Mouse (Mus musculus): ENCODE results near the gene Wdr5b. TPM values are rescaled to one million over a fixed set of nuclear protein-coding genes. Genes with fewer than 3 reads are reported as not detected.
"Not testable (repeated sequence)": the region's sequence is repeated elsewhere in the genome, so short reads cannot be mapped to it uniquely, and the experiment has no call there.

Wdr5b gene
- polyA plus RNA-seq, 1 experiment from 2014 or later: 16.9 TPM

GRCm38 (mm10) chr16:36043964-36044363 lies 3.0 kb downstream of the Wdr5b start:
- Histone ChIP-seq H3K27me3 (ENCODE audit: control insufficient read depth, insufficient read depth, low read length) (no peaks in the 10 kb centered on the region), H3K27ac (replicated peaks; ENCODE audit: low read depth, low read length) (no peak overlapping the region), H3K9me3 (ENCODE audit: control insufficient read depth, low read length) (no peaks in the 10 kb centered on the region), H3K36me3 (ENCODE audit: control insufficient read depth, insufficient read depth, low read length) (peaks cover 51% of the 10 kb centered on the region), H3K4me1 (ENCODE audit: control insufficient read depth, insufficient read depth, low read length) (peaks cover 19% of the 10 kb centered on the region), H3K4me3 (replicated peaks; ENCODE audit: low read depth, low read length) (no peak overlapping the region), H3K4me2 (ENCODE audit: low read length) (no peak overlapping the region), H3K9ac (replicated peaks; ENCODE audit: low read length) (no peak overlapping the region; the same call in 1 of the 2 replicates)
- DNase-seq (no peak), ATAC-seq (ENCODE audit: low FRiP score, low TSS enrichment) (no peak)
- 90% methylated on average over 4 of the region's 4 CpGs for WGBS

- no peak overlapping the region for H3K9ac ChIP-seq (replicated peaks; ENCODE audit: low read length)
- no peak overlapping the region for H3K4me2 ChIP-seq (ENCODE audit: low read length)
- DNase-seq (no peak), ATAC-seq (ENCODE audit: low FRiP score, low TSS enrichment) (no peak)
- no peaks in the 10 kb centered on the region for H3K27me3 ChIP-seq (ENCODE audit: control insufficient read depth, insufficient read depth, low read length)
- H3K4me3 ChIP-seq (replicated peaks; ENCODE audit: low read depth, low read length): no peak overlapping the region
- H3K4me1 ChIP-seq (ENCODE audit: control insufficient read depth, insufficient read depth, low read length): peaks cover 2% of the 10 kb centered on the region
- peaks cover 76% of the 10 kb centered on the region for H3K36me3 ChIP-seq (ENCODE audit: control insufficient read depth, insufficient read depth, low read length)
- 90% methylated on average over 4 of the region's 4 CpGs for WGBS
- H3K9me3 ChIP-seq (ENCODE audit: control insufficient read depth, low read length): no peaks in the 10 kb centered on the region
- H3K27ac ChIP-seq (replicated peaks; ENCODE audit: low read depth, low read length): no peak overlapping the region
Measured at GRCm38 (mm10) chr16:36047538-36047937, 6.5 kb downstream of the Wdr5b start.

GRCm38 (mm10) chr16:36051491-36051890 lies 10.5 kb downstream of the Wdr5b start:
- no peak for ATAC-seq (ENCODE audit: low FRiP score, low TSS enrichment)
- Histone ChIP-seq H3K4me2 (ENCODE audit: low read length) (no peak overlapping the region), H3K4me3 (replicated peaks; ENCODE audit: low read depth, low read length) (no peak overlapping the region), H3K9ac (replicated peaks; ENCODE audit: low read length) (no peak overlapping the region), H3K4me1 (ENCODE audit: control insufficient read depth, insufficient read depth, low read length) (no peaks in the 10 kb centered on the region), H3K27ac (replicated peaks; ENCODE audit: low read depth, low read length) (no peak overlapping the region), H3K36me3 (ENCODE audit: control insufficient read depth, insufficient read depth, low read length) (peaks cover 47% of the 10 kb centered on the region), H3K9me3 (ENCODE audit: control insufficient read depth, low read length) (no peaks in the 10 kb centered on the region), H3K27me3 (ENCODE audit: control insufficient read depth, insufficient read depth, low read length) (no peaks in the 10 kb centered on the region)
- WGBS: 96% methylated on average over 6 of the region's 6 CpGs
- DNase-seq: no peak

GRCm38 (mm10) chr16:36053524-36054275 lies 12.7 kb downstream of the Wdr5b start:
- Histone ChIP-seq H3K4me1 (ENCODE audit: control insufficient read depth, insufficient read depth, low read length) (no peaks in the 10 kb centered on the region), H3K9ac (replicated peaks; ENCODE audit: low read length) (no peak overlapping the region), H3K27me3 (ENCODE audit: control insufficient read depth, insufficient read depth, low read length) (no peaks in the 10 kb centered on the region), H3K27ac (replicated peaks; ENCODE audit: low read depth, low read length) (no peak overlapping the region), H3K4me2 (ENCODE audit: low read length) (no peak overlapping the region), H3K4me3 (replicated peaks; ENCODE audit: low read depth, low read length) (no peak overlapping the region), H3K36me3 (ENCODE audit: control insufficient read depth, insufficient read depth, low read length) (peaks cover 28% of the 10 kb centered on the region), H3K9me3 (ENCODE audit: control insufficient read depth, low read length) (no peaks in the 10 kb centered on the region)
- ATAC-seq (ENCODE audit: low FRiP score, low TSS enrichment): no peak
- 90% methylated on average over 6 of the region's 6 CpGs for WGBS
- no peak for DNase-seq

GRCm38 (mm10) chr16:36054920-36055319 lies 13.9 kb downstream of the Wdr5b start:
- DNase-seq: no peak
- H3K27ac ChIP-seq (replicated peaks; ENCODE audit: low read depth, low read length): no peak overlapping the region
- ATAC-seq (ENCODE audit: low FRiP score, low TSS enrichment): no peak
- WGBS: 97% methylated on average over 8 of the region's 8 CpGs
- H3K36me3 ChIP-seq (ENCODE audit: control insufficient read depth, insufficient read depth, low read length): peaks cover 16% of the 10 kb centered on the region
- H3K27me3 ChIP-seq (ENCODE audit: control insufficient read depth, insufficient read depth, low read length): no peaks in the 10 kb centered on the region
- no peak overlapping the region for H3K4me2 ChIP-seq (ENCODE audit: low read length)
- no peaks in the 10 kb centered on the region for H3K9me3 ChIP-seq (ENCODE audit: control insufficient read depth, low read length)
- no peak overlapping the region for H3K9ac ChIP-seq (replicated peaks; ENCODE audit: low read length)
- no peak overlapping the region for H3K4me3 ChIP-seq (replicated peaks; ENCODE audit: low read depth, low read length)
- H3K4me1 ChIP-seq (ENCODE audit: control insufficient read depth, insufficient read depth, low read length): no peaks in the 10 kb centered on the region

- no peaks in the 10 kb centered on the region for H3K4me1 ChIP-seq (ENCODE audit: control insufficient read depth, insufficient read depth, low read length)
- no peaks in the 10 kb centered on the region for H3K27me3 ChIP-seq (ENCODE audit: control insufficient read depth, insufficient read depth, low read length)
- H3K4me2 ChIP-seq (ENCODE audit: low read length): no peak overlapping the region
- H3K4me3 ChIP-seq (replicated peaks; ENCODE audit: low read depth, low read length): no peak overlapping the region
- H3K9me3 ChIP-seq (ENCODE audit: control insufficient read depth, low read length): no peaks in the 10 kb centered on the region
- 91% methylated on average over 11 of the region's 11 CpGs for WGBS
- no peak for ATAC-seq (ENCODE audit: low FRiP score, low TSS enrichment)
- no peak overlapping the region for H3K9ac ChIP-seq (replicated peaks; ENCODE audit: low read length)
- DNase-seq: no peak
- H3K36me3 ChIP-seq (ENCODE audit: control insufficient read depth, insufficient read depth, low read length): peaks cover 6% of the 10 kb centered on the region
- H3K27ac ChIP-seq (replicated peaks; ENCODE audit: low read depth, low read length): no peak overlapping the region
Measured at GRCm38 (mm10) chr16:36056416-36056815, 15.4 kb downstream of the Wdr5b start.

GRCm38 (mm10) chr16:36057933-36058475 lies 17.0 kb downstream of the Wdr5b start:
- Histone ChIP-seq H3K27ac (replicated peaks; ENCODE audit: low read depth, low read length) (no peak overlapping the region), H3K4me3 (replicated peaks; ENCODE audit: low read depth, low read length) (no peak overlapping the region), H3K9me3 (ENCODE audit: control insufficient read depth, low read length) (no peaks in the 10 kb centered on the region), H3K4me2 (ENCODE audit: low read length) (no peak overlapping the region), H3K9ac (replicated peaks; ENCODE audit: low read length) (no peak overlapping the region), H3K36me3 (ENCODE audit: control insufficient read depth, insufficient read depth, low read length) (no peaks in the 10 kb centered on the region), H3K4me1 (ENCODE audit: control insufficient read depth, insufficient read depth, low read length) (no peaks in the 10 kb centered on the region), H3K27me3 (ENCODE audit: control insufficient read depth, insufficient read depth, low read length) (no peaks in the 10 kb centered on the region)
- DNase-seq (no peak), ATAC-seq (ENCODE audit: low FRiP score, low TSS enrichment) (no peak)
- WGBS: 89% methylated on average over 8 of the region's 8 CpGs

GRCm38 (mm10) chr16:36062534-36062933 lies 21.5 kb downstream of the Wdr5b start:
- H3K4me1 ChIP-seq (ENCODE audit: control insufficient read depth, insufficient read depth, low read length); H3K27me3 ChIP-seq (ENCODE audit: control insufficient read depth, insufficient read depth, low read length); H3K4me3 ChIP-seq (replicated peaks; ENCODE audit: low read depth, low read length); DNase-seq; H3K9ac ChIP-seq (replicated peaks; ENCODE audit: low read length); H3K9me3 ChIP-seq (ENCODE audit: control insufficient read depth, low read length); H3K4me2 ChIP-seq (ENCODE audit: low read length); ATAC-seq (ENCODE audit: low FRiP score, low TSS enrichment); H3K27ac ChIP-seq (replicated peaks; ENCODE audit: low read depth, low read length); H3K36me3 ChIP-seq (ENCODE audit: control insufficient read depth, insufficient read depth, low read length): not testable (repeated sequence)
- WGBS: 81% methylated on average over 1 of the region's 1 CpGs

- H3K4me1 ChIP-seq (ENCODE audit: control insufficient read depth, insufficient read depth, low read length): no peaks in the 10 kb centered on the region
- ATAC-seq (ENCODE audit: low FRiP score, low TSS enrichment) (no peak), DNase-seq (no peak)
- H3K4me3 ChIP-seq (replicated peaks; ENCODE audit: low read depth, low read length): no peak overlapping the region
- no peaks in the 10 kb centered on the region for H3K9me3 ChIP-seq (ENCODE audit: control insufficient read depth, low read length)
- no peaks in the 10 kb centered on the region for H3K36me3 ChIP-seq (ENCODE audit: control insufficient read depth, insufficient read depth, low read length)
- no peaks in the 10 kb centered on the region for H3K27me3 ChIP-seq (ENCODE audit: control insufficient read depth, insufficient read depth, low read length)
- H3K9ac ChIP-seq (replicated peaks; ENCODE audit: low read length): no peak overlapping the region
- no peak overlapping the region for H3K4me2 ChIP-seq (ENCODE audit: low read length)
- H3K27ac ChIP-seq (replicated peaks; ENCODE audit: low read depth, low read length): no peak overlapping the region
- 79% methylated on average over 2 of the region's 2 CpGs for WGBS
Measured at GRCm38 (mm10) chr16:36063315-36063714, 22.3 kb downstream of the Wdr5b start.
